34 mouse cellular contexts compared by ENCODE assay signal in the genomic region with DNA sequence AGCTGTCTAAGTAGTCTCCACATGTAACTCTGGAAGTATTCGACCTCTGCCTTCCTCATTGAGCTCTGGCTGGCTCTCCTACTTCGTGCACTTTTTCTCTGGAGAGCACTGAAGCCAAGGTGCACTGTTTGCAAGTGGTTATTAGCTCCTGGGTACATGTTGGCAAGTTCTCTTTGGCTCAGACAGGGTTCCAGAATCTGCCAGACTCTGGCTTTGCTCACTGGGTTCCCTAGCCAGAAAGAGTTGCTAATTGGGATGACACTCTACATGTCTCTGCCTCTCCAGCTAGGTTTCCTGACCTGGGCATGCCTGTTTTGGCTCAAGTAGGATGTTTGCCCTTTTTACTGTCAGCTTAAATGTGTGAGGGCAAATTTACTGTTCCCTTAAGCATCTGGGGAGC. TPM values are rescaled to one million over a fixed set of nuclear protein-coding genes. Genes with fewer than 3 reads are reported as not detected.
DNase-seq lines count a peak whose midpoint lies in the region; ATAC-seq and TF ChIP-seq lines count a peak whose summit lies in the region.
"Had no signal": no experiment of that assay in that cellular context is flagged by ENCODE, and none has a peak within 500 bp of the region (broad histone marks: within the 10 kb centered on the region; RNA-seq: fewer than 3 reads in every experiment).

No protein-coding gene starts in this region.

- H3K4me2 ChIP-seq in forebrain, embryonic 14.5 days (ENCODE audit: low read length), result no peak overlapping the region
- H3K4me2 ChIP-seq: embryonic facial prominence, embryonic 13.5 days; forebrain, embryonic 12.5 days; heart, embryonic 11.5 days; hindbrain, embryonic 14.5 days; kidney, embryonic 15.5 days; liver, embryonic 12.5 days; midbrain, embryonic 13.5 days; neural tube, embryonic 13.5 days had no signal

- H3K9ac ChIP-seq in forebrain, embryonic 14.5 days (ENCODE audit: low read length), result no peak overlapping the region
- H3K9ac ChIP-seq: embryonic facial prominence, embryonic 13.5 days; forebrain, embryonic 12.5 days; hindbrain, embryonic 14.5 days; kidney, embryonic 15.5 days; liver, embryonic 12.5 days; liver, postnatal 0 days; midbrain, embryonic 13.5 days; neural tube, embryonic 13.5 days had no signal

- ATAC-seq in forebrain, embryonic 14.5 days, result no peak
- ATAC-seq: activated CD4-positive, CD25-positive, alpha-beta regulatory T cell, adult 4 months; liver, embryonic 12.5 days; liver, postnatal 0 days; lung, postnatal 0 days; midbrain, embryonic 13.5 days had no signal

- no peak for TF ChIP-seq POLR2A in cerebellum, adult 2 months (IDR thresholded peaks at IDR 0.05; ENCODE audit: borderline replicate concordance, insufficient read depth, low read length)

- peak; percentile 23 to 49 for DNase-seq in cerebellum, adult 2 months
- DNase-seq in cerebellum, adult 11 months, result no peak
- DNase-seq in forebrain, embryonic 14.5 days (ENCODE audit: low spot score), result peak; percentile 34
- no peak for DNase-seq in forebrain, embryonic 10.5 days (ENCODE audit: extremely low spot score, low spot score)
- DNase-seq in layer of hippocampus, postnatal 10 days (ENCODE audit: low spot score in 2 of 2), result peak; percentile 27 to 44
- no peak for DNase-seq in layer of hippocampus, adult 8-10 months (ENCODE audit: low spot score in 2 of 2)
- no peak for DNase-seq in lung, postnatal 14 days
- no peak for DNase-seq in kidney, adult 18-20 months
- DNase-seq: adrenal gland, adult 8-10 months; heart, adult 18-20 months; heart, postnatal 4 days; kidney, adult 11 months; kidney, postnatal 25 days; layer of hippocampus, postnatal 36 days; left cerebral cortex, postnatal 4 days; liver, postnatal 0 days; right cerebral cortex, postnatal 4 days; thymus, adult 18-20 months; thymus, postnatal 25 days had no signal

- 2% methylated on average over 2 of the region's 2 CpGs for WGBS in cerebellum, adult 2 months
- 67% methylated on average over 2 of the region's 2 CpGs for WGBS in forebrain, embryonic 14.5 days
- 71% methylated on average over 2 of the region's 2 CpGs for WGBS in forebrain, embryonic 10.5 days

- no peaks in the 10 kb centered on the region for H3K36me3 ChIP-seq in forebrain, embryonic 14.5 days (ENCODE audit: control insufficient read depth, insufficient read depth, low read length)
- H3K36me3 ChIP-seq in forebrain, embryonic 10.5 days (replicated peaks), result no peaks in the 10 kb centered on the region
- H3K36me3 ChIP-seq: forebrain, embryonic 12.5 days; kidney, embryonic 15.5 days; liver, embryonic 12.5 days; midbrain, embryonic 13.5 days; neural tube, embryonic 13.5 days had no signal

- no peak overlapping the region for H3K4me3 ChIP-seq in cerebellum, adult 2 months (replicated peaks; ENCODE audit: insufficient read depth, low read depth, low read length)
- no peak overlapping the region for H3K4me3 ChIP-seq in forebrain, embryonic 14.5 days (ENCODE audit: low read depth, low read length)
- no peak overlapping the region for H3K4me3 ChIP-seq in forebrain, embryonic 10.5 days
- H3K4me3 ChIP-seq: embryonic facial prominence, embryonic 13.5 days; forebrain, embryonic 12.5 days; kidney, embryonic 15.5 days; layer of hippocampus, adult 2 months; liver, embryonic 12.5 days; midbrain, embryonic 13.5 days; neural tube, embryonic 13.5 days had no signal

- no peaks in the 10 kb centered on the region for H3K9me3 ChIP-seq in forebrain, embryonic 14.5 days (replicated peaks; ENCODE audit: control insufficient read depth, low read length)
- no peaks in the 10 kb centered on the region for H3K9me3 ChIP-seq in forebrain, embryonic 10.5 days
- H3K9me3 ChIP-seq: embryonic facial prominence, embryonic 13.5 days; forebrain, embryonic 12.5 days; kidney, embryonic 15.5 days; liver, embryonic 12.5 days; neural tube, embryonic 13.5 days had no signal

- H3K27me3 ChIP-seq in cerebellum, adult 2 months (ENCODE audit: control insufficient read depth, insufficient read depth, low read length), result no peaks in the 10 kb centered on the region; the same call in 1 of the 2 replicates
- no peaks in the 10 kb centered on the region for H3K27me3 ChIP-seq in forebrain, embryonic 14.5 days (replicated peaks; ENCODE audit: control insufficient read depth, insufficient read depth, low read length)
- H3K27me3 ChIP-seq in forebrain, embryonic 10.5 days (ENCODE audit: poor library complexity, severe bottlenecking), result no peaks in the 10 kb centered on the region
- H3K27me3 ChIP-seq: CH12.LX; embryonic facial prominence, embryonic 13.5 days; forebrain, embryonic 12.5 days; kidney, embryonic 15.5 days; liver, embryonic 12.5 days; midbrain, embryonic 13.5 days; neural tube, embryonic 13.5 days had no signal

- no peak for TF ChIP-seq CTCF in cerebellum, adult 2 months (IDR thresholded peaks at IDR 0.05; ENCODE audit: borderline replicate concordance, insufficient read depth, low read depth, low read length)

- no peak overlapping the region for H3K27ac ChIP-seq in cerebellum, adult 2 months (ENCODE audit: insufficient read depth, low read length)
- no peak overlapping the region for H3K27ac ChIP-seq in forebrain, embryonic 14.5 days (ENCODE audit: low read depth, low read length)
- no peak overlapping the region for H3K27ac ChIP-seq in forebrain, embryonic 10.5 days
- H3K27ac ChIP-seq: embryonic facial prominence, embryonic 13.5 days; forebrain, embryonic 12.5 days; hindbrain, embryonic 14.5 days; kidney, embryonic 15.5 days; layer of hippocampus, adult 2 months; liver, embryonic 12.5 days; macrophage; midbrain, embryonic 13.5 days; neural tube, embryonic 13.5 days; stomach, postnatal 0 days had no signal

- peaks cover 5% of the 10 kb centered on the region; the same call in 1 of the 2 replicates for H3K4me1 ChIP-seq in cerebellum, adult 2 months (ENCODE audit: control insufficient read depth, insufficient read depth, low read length)
- no peaks in the 10 kb centered on the region for H3K4me1 ChIP-seq in forebrain, embryonic 14.5 days (ENCODE audit: control insufficient read depth, insufficient read depth, low read length)
- H3K4me1 ChIP-seq in forebrain, embryonic 10.5 days, result peaks cover 5% of the 10 kb centered on the region; the same call in 1 of the 2 replicates
- H3K4me1 ChIP-seq: forebrain, embryonic 12.5 days; liver, embryonic 12.5 days; midbrain, embryonic 13.5 days; neural tube, embryonic 13.5 days had no signal

RNA-seq across cellular contexts. Expression of a gene that starts 13.6 kb away (rescaled TPM):
- 7.9 and 8.0 TPM in 2 replicates for polyA plus RNA-seq in cerebellum, adult 2 months (2012; rRNA removed)
- polyA plus RNA-seq in forebrain, embryonic 14.5 days (2014; fragmentation: Nextera tagmentation; extraction: Ambion mirVana), result 15.9 and 29.7 TPM in 2 replicates
- polyA plus RNA-seq in forebrain, embryonic 10.5 days (2016; fragmentation: Nextera tagmentation; extraction: Ambion mirVana), result 1.2 TPM in 2 replicates
- total RNA-seq in layer of hippocampus, postnatal 10 days (2021), result 10 to 100 TPM; 51.9 to 57.6 TPM
- 1 to 10 TPM; 2.1 to 4.3 (median 2.7) TPM for total RNA-seq in layer of hippocampus, adult 8-10 months (2022)
- total RNA-seq: megakaryocyte-erythroid progenitor cell, adult 5-6 weeks had no signal

Comparison
In these comparisons a context has a peak if more than half of its experiments do, and no peak if none do; other contexts are left out.
1. DNase-seq: peak in cerebellum, adult 2 months (2 of 2), forebrain, embryonic 14.5 days (single experiment) and layer of hippocampus, postnatal 10 days (2 of 2); none in cerebellum, adult 11 months (single experiment), forebrain, embryonic 10.5 days (single experiment), layer of hippocampus, adult 8-10 months (0 of 2), lung, postnatal 14 days (single experiment) and kidney, adult 18-20 months (single experiment).